Mouse (Mus musculus) effector memory CD4-positive, alpha-beta T cell, adult 7 months (primary cell): Measurements from ENCODE around the gene Sgk1. TPM values are rescaled to one million over a fixed set of nuclear protein-coding genes. Genes with fewer than 3 reads are reported as not detected.

ENCODE experiments used
- polyA plus RNA-seq: library from polyadenylated mRNA; unstranded; fragments of 100-300 nt; shearing (Covaris generic); gene quantifications from one replicate; pipeline ENCODE4 v1.2.1, GENCODE M21; 2017

The Sgk1 gene
- 75.6 TPM for polyA plus RNA-seq

DNA sequence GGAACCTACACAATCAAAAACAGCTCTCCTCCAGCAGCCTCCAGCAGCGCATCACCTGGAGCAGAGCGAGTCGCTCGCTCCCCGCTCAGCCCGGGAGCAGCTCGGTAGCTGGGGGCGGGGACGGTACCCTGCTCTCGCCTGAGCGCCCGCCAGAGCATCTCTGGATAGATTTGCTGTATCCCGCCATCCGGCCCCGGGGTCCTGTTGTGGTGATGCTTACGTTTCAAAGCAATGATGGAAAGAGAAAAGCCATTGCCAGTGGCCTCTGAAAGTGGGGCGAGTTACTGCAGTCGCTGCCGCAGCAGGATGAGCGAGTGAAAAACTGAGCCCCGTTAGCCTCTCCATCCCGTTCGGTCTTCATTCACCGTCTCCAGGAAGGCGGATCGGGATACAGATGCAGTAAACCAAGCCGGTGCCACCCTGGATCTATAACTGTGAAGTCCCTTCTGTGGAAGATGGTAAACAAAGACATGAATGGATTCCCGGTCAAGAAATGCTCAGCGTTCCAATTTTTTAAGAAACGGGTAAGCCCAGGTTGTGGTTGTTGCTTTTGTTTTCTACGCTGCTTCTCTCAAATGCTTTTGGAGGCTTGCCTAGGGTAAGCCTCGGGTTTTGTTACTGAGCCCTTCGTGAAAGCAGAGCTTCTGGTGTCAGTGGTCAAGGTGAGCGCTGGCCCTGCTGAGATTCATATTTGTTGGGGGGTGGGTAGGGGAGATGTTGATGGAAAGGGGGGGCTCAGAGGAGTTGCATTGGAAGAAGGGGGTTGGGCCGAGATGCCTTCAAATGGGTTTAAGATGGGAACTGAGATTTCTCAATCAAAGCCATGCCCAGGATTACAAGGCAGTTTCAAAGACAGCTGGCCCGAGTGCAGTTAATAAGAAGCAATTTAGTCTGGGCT lies at the start of gene Sgk1:
Gene Sgk1 (plus strand): TSS at position 1 of the 898 bp plus-strand sequence.

Other genes with a start within 250 kb of the Sgk1 start
- not detected for gene 4930444G20Rik, start 185.9 kb downstream of the Sgk1 start, polyA plus RNA-seq